Mouse (Mus musculus) cerebellum, adult 9-11 months (tissue): ENCODE measurements around the gene Rpl21.

ENCODE experiments used
- DNase-seq: peaks from one replicate; pipeline ENCODE4 v3.0.0; 2022

Gene Rpl21

GRCm38 (mm10) chr5:146832769-146833448 is at the start of gene Rpl21:
Gene Rpl21 (plus strand): TSS chr5:146832890.
- peak; percentile 94 for DNase-seq

GRCm38 (mm10) chr5:146783300-146783699 is 49.4 kb upstream of the Rpl21 start:
- no peak for DNase-seq

- DNase-seq: no peak
Observed at GRCm38 (mm10) chr5:146783891-146784290, 48.8 kb upstream of the Rpl21 start.

- DNase-seq: no peak
Observed at GRCm38 (mm10) chr5:146786123-146786522, 46.6 kb upstream of the Rpl21 start.

GRCm38 (mm10) chr5:146789413-146789812 is 43.3 kb upstream of the Rpl21 start:
- no peak for DNase-seq

- peak; percentile 65 for DNase-seq
Observed at GRCm38 (mm10) chr5:146790944-146791343, 41.7 kb upstream of the Rpl21 start.

GRCm38 (mm10) chr5:146792140-146792791 is 40.4 kb upstream of the Rpl21 start:
- DNase-seq: no peak

- DNase-seq: no peak
Observed at GRCm38 (mm10) chr5:146793630-146794083, 39.0 kb upstream of the Rpl21 start.

- DNase-seq: peak; percentile 77
Observed at GRCm38 (mm10) chr5:146794084-146794852, 38.4 kb upstream of the Rpl21 start.

GRCm38 (mm10) chr5:146794853-146795252 is 37.8 kb upstream of the Rpl21 start, which contains the start of gene Usp12:
Gene Usp12 (minus strand): TSS chr5:146795006.
- DNase-seq: peak; percentile 98

GRCm38 (mm10) chr5:146795728-146796127 is 37.0 kb upstream of the Rpl21 start:
- peak; percentile 60 for DNase-seq

- DNase-seq: no peak
Observed at GRCm38 (mm10) chr5:146798031-146798430, 34.7 kb upstream of the Rpl21 start.

- DNase-seq: no peak
Observed at GRCm38 (mm10) chr5:146806004-146806430, 26.7 kb upstream of the Rpl21 start.

GRCm38 (mm10) chr5:146809951-146810350 is 22.7 kb upstream of the Rpl21 start:
- DNase-seq: no peak

- DNase-seq: no peak
Observed at GRCm38 (mm10) chr5:146812866-146813265, 19.8 kb upstream of the Rpl21 start.

- DNase-seq: no peak
Observed at GRCm38 (mm10) chr5:146813421-146813820, 19.3 kb upstream of the Rpl21 start.

GRCm38 (mm10) chr5:146815394-146815793 is 17.3 kb upstream of the Rpl21 start:
- no peak for DNase-seq

- DNase-seq: no peak
Observed at GRCm38 (mm10) chr5:146817583-146817982, 15.1 kb upstream of the Rpl21 start.

GRCm38 (mm10) chr5:146818906-146819623 is 13.6 kb upstream of the Rpl21 start:
- DNase-seq: no peak

- DNase-seq: no peak
Observed at GRCm38 (mm10) chr5:146823005-146823404, 9.7 kb upstream of the Rpl21 start.

GRCm38 (mm10) chr5:146829528-146829927 is 3.2 kb upstream of the Rpl21 start:
- no peak for DNase-seq

GRCm38 (mm10) chr5:146832435-146832768 is 288 bp upstream of the Rpl21 start:
- no peak for DNase-seq

- no peak for DNase-seq
Observed at GRCm38 (mm10) chr5:146833673-146834201, 1.0 kb downstream of the Rpl21 start.
